Mouse (Mus musculus): Measurements from ENCODE around the gene Ttc22.

DNA sequence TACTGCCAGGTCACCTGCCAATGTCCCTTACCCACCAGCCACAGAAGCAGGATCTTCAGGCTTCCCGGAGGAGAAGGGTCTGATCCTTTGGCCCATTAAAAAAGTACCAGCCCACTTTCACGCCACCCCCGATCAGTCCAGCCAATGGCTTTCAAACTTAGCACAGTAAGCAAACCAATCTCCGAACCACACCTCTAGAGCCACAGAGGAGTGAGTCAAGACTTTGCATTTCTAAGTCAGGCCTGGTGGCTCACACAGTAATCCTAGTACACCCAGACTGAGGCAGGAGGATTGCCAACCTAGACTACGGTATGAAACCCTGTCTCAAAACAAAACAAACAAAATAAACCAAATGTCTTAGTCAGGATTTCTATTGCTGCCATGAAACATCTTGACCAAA, 7.1 kb downstream of the Ttc22 start:
- TF ChIP-seq CTCF (conservative IDR thresholded peaks at IDR 0.05; ENCODE audit: insufficient read depth, insufficient read length, low read depth, low read length), result no peak
- TF ChIP-seq POLR2A (IDR thresholded peaks at IDR 0.05; ENCODE audit: low read depth, low read length), result no peak

Measured in kidney, adult 2 months (tissue).